Mouse (Mus musculus): ENCODE measurements around the gene Zswim2. TPM values are rescaled to one million over a fixed set of nuclear protein-coding genes. Genes with fewer than 3 reads are reported as not detected.
"Not testable (repeated sequence)": the region's sequence is repeated elsewhere in the genome, so short reads cannot be mapped to it uniquely, and the experiment has no call there.

The Zswim2 gene
- total RNA-seq (2021): not detected

GRCm38 (mm10) chr2:83940931-83941361 lies at the start of gene Zswim2:
Zswim2 (minus strand) TSS chr2:83941228.
- DNase-seq: peak; percentile 4 to 10
- intact Hi-C loops (cut with DNase I): no loop called here

- DNase-seq; intact Hi-C loops (cut with DNase I): not testable (repeated sequence)
Observed at GRCm38 (mm10) chr2:83990253-83990652, 49.2 kb upstream of the Zswim2 start, which contains the start of gene Gm13691. Gm13691 (plus strand) TSS chr2:83990553.

DNA sequence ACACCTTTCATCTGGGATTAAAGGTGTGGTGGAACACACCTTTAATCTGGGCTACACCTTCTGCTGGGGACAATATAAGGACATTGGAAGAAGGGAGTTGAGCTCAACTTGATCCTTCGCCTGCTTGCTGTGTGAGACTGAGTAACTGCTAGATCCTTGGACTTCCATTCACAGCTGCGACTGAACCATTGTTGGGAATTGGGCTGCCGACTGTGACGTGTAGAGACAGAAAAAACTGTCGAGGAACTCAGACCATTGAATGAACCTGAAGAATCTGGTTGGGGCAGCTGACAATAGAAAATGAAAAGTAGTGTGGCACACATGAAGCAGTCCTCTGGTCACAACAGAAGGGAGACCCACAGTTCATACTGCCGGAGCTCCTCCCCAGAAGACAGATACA lies 43.4 kb upstream of the Zswim2 start, which contains the start of gene Gm13697:
TSS of gene Gm13697 (plus strand) at position 301 of the 400 bp plus-strand sequence.
- intact Hi-C loops (cut with DNase I); DNase-seq: not testable (repeated sequence)

GRCm38 (mm10) chr2:83978633-83979032 lies 37.6 kb upstream of the Zswim2 start, which contains the start of gene Gm13694:
Gm13694 (plus strand) TSS chr2:83978933.
- intact Hi-C loops (cut with DNase I); DNase-seq: not testable (repeated sequence)

- DNase-seq; intact Hi-C loops (cut with DNase I): not testable (repeated sequence)
Observed at GRCm38 (mm10) chr2:83972823-83973222, 31.8 kb upstream of the Zswim2 start, which contains the start of gene Gm13696. Gm13696 (plus strand) TSS chr2:83973123.

GRCm38 (mm10) chr2:83967013-83967412 lies 26.0 kb upstream of the Zswim2 start, which contains the start of gene Gm13695:
Gm13695 (plus strand) TSS chr2:83967313.
- intact Hi-C loops (cut with DNase I); DNase-seq: not testable (repeated sequence)

DNA sequence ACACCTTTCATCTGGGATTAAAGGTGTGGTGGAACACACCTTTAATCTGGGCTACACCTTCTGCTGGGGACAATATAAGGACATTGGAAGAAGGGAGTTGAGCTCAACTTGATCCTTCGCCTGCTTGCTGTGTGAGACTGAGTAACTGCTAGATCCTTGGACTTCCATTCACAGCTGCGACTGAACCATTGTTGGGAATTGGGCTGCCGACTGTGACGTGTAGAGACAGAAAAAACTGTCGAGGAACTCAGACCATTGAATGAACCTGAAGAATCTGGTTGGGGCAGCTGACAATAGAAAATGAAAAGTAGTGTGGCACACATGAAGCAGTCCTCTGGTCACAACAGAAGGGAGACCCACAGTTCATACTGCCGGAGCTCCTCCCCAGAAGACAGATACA lies 20.2 kb upstream of the Zswim2 start, which contains the start of gene Gm13693:
TSS of gene Gm13693 (plus strand) at position 301 of the 400 bp plus-strand sequence.
- intact Hi-C loops (cut with DNase I); DNase-seq: not testable (repeated sequence)

DNA sequence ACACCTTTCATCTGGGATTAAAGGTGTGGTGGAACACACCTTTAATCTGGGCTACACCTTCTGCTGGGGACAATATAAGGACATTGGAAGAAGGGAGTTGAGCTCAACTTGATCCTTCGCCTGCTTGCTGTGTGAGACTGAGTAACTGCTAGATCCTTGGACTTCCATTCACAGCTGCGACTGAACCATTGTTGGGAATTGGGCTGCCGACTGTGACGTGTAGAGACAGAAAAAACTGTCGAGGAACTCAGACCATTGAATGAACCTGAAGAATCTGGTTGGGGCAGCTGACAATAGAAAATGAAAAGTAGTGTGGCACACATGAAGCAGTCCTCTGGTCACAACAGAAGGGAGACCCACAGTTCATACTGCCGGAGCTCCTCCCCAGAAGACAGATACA lies 14.4 kb upstream of the Zswim2 start, which contains the start of gene Gm13698:
TSS of gene Gm13698 (plus strand) at position 301 of the 400 bp plus-strand sequence.
- DNase-seq; intact Hi-C loops (cut with DNase I): not testable (repeated sequence)

DNA sequence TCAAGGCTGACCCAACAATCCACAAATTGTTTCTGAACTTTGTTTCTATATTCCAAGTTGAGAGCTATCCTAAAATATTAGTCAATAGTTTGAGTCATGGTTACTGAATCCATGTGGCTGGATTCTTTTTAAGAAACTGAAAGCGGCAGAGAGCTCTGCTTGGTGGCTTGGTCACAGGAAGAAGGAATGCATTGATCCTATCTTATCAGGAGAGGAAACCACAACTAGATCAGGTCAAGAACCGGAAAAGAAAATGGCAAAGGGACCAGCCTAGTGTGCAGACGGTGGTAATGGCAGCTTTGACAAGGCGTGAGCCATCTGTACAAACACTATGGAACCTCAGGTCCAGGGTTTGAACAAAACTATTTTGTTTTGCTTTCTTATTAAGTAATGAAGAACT lies 764 bp upstream of the Zswim2 start:
- intact Hi-C loops (cut with DNase I): no loop called here
- no peak for DNase-seq

DNA sequence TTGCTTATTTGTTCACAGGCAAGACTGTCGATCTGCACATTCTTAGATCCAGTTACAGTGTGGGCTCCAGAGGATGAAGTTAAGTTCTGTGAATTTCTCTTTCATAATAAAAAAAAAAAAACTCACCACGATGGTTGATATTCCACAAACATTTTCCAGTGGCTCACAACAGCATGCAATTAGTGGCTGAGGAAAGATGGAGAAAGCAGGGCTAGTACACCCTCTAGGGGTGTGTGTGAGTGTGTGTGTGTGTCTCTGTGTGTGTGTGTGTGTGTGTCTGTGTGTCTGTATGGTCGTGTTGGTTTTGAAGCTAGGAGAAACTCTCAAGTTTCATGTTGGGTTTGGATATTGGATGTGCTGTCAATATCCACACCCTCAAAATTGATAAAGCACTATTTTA lies 350 bp upstream of the Zswim2 start:
- intact Hi-C loops (cut with DNase I): no loop called here
- DNase-seq: no peak

GRCm38 (mm10) chr2:83929478-83930088 lies 11.4 kb downstream of the Zswim2 start:
- DNase-seq: no peak
- intact Hi-C loops (cut with DNase I): no loop called here

DNA sequence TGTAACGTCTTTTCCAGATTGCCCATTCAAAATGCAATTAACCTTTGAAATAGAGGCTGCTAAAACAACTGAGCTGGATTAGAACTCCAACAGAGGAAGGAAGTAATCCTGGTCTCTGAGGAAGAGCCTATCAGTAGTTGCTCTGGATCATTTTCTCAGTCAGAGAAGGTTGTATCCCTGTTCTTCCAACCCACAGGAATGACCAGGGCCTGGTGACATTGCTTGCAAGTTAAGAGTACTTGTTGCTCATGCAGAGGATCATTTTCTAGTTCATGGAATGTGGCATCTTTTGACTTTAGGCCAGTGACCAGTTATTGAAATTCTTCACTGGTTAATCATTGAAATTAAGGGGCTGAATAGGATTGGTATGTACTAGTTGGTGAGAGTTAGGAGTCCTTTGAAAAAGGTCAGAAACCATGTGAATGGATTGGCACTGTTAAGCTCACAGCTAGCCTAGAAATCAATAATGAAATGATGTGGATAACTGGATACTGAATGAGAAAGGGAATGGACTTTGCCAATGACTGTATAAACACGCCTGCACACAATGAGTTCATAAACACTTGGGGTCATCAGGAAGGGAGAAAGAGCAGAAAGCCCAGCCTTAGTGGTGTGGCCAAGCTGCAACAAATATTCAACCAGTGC lies 39.0 kb downstream of the Zswim2 start:
- no peak for DNase-seq
- intact Hi-C loops (cut with DNase I): no loop called here

- intact Hi-C loops (cut with DNase I): no loop called here
- DNase-seq: no peak
Observed at GRCm38 (mm10) chr2:83893701-83894100, 47.3 kb downstream of the Zswim2 start.

GRCm38 (mm10) chr2:83883850-83884420 lies 57.1 kb downstream of the Zswim2 start:
- no peak for DNase-seq
- intact Hi-C loops (cut with DNase I): no loop called here

Other genes with a start within 250 kb of the Zswim2 start
- 10 to 100 TPM; 40.6 to 41.4 TPM for gene Itgav, start 216.8 kb downstream of the Zswim2 start, total RNA-seq (2021)
- under 1 TPM; 0.92 to 1.00 TPM for gene Fam171b, start 128.6 kb downstream of the Zswim2 start, total RNA-seq (2021)
- 1 to 10 TPM in 1 of 2 experiments, under 1 TPM in 1; 0.76 to 1.1 TPM for gene Gm13698, start 14.5 kb upstream of the Zswim2 start, total RNA-seq (2021)
- gene Gm13693, start 20.3 kb upstream of the Zswim2 start, total RNA-seq (2021): 1 to 10 TPM in 1 of 2 experiments, under 1 TPM in 1; 0.76 to 1.1 TPM
- under 1 TPM in 1 of 2 experiments, not detected in 1; 0.76 TPM for gene Gm13695, start 26.1 kb upstream of the Zswim2 start, total RNA-seq (2021)
- gene Gm13696, start 31.9 kb upstream of the Zswim2 start, total RNA-seq (2021): 1 to 10 TPM in 1 of 2 experiments, under 1 TPM in 1; 0.76 to 1.1 TPM
- gene Gm13694, start 37.7 kb upstream of the Zswim2 start, total RNA-seq (2021): 1 to 10 TPM in 1 of 2 experiments, under 1 TPM in 1; 0.76 to 1.1 TPM
- gene Gm13697, start 43.5 kb upstream of the Zswim2 start, total RNA-seq (2021): 1 to 10 TPM in 1 of 2 experiments, under 1 TPM in 1; 0.76 to 1.1 TPM
- 1 to 10 TPM in 1 of 2 experiments, under 1 TPM in 1; 0.76 to 1.1 TPM for gene Gm13691, start 49.3 kb upstream of the Zswim2 start, total RNA-seq (2021)